Mouse (Mus musculus) lung, embryonic 16.5 days (tissue): ENCODE data around the gene Tldc2. TPM values are rescaled to one million over a fixed set of nuclear protein-coding genes. Genes with fewer than 3 reads are reported as not detected.

Source experiments
- ATAC-seq: fragments of 200-750 bp; cut with Nextera tagmentation; 2 replicates; pipeline ENCODE4 v1.8.0; 2017; ENCODE audit warnings: low read depth, mild to moderate bottlenecking, moderate library complexity
- H3K27ac ChIP-seq: fragments of 300-500 bp; sonication (generic); 2 replicates; pipeline ENCODE4 v1.5.1; 2014; ENCODE audit warnings: mild to moderate bottlenecking, control low read depth, low read length
- H3K27me3 ChIP-seq: fragments of 300-500 bp; sonication (generic); 2 replicates; pipeline ENCODE4 v1.6.1; 2014; ENCODE audit warnings: low read depth, low read length, mixed read lengths; ENCODE audit not compliant: control insufficient read depth, insufficient read depth
- H3K36me3 ChIP-seq: fragments of 300-500 bp; sonication (generic); 2 replicates; pipeline ENCODE4 v1.6.1; 2014; ENCODE audit warnings: low read length; ENCODE audit not compliant: control insufficient read depth, insufficient read depth
- H3K4me1 ChIP-seq: fragments of 300-500 bp; sonication (generic); replicated peaks from 2 replicates; pipeline ENCODE4 v1.6.1; 2014; ENCODE audit warnings: low read length, mixed read lengths; ENCODE audit not compliant: control insufficient read depth, insufficient read depth
- H3K4me2 ChIP-seq: fragments of 300-500 bp; sonication (generic); 2 replicates; pipeline ENCODE4 v1.6.1; 2014; ENCODE audit warnings: low read depth, low read length, control low read depth
- H3K4me3 ChIP-seq: fragments of 300-500 bp; sonication (generic); 2 replicates; pipeline ENCODE4 v1.5.1; 2014; ENCODE audit warnings: mild to moderate bottlenecking, low read length, control low read depth
- H3K9ac ChIP-seq: fragments of 300-500 bp; sonication (generic); 2 replicates; pipeline ENCODE4 v1.6.1; 2014; ENCODE audit warnings: low read length, control low read depth
- H3K9me3 ChIP-seq: fragments of 300-500 bp; sonication (generic); 2 replicates; pipeline ENCODE4 v1.6.1; 2016; ENCODE audit warnings: low read length; ENCODE audit not compliant: control insufficient read depth
- WGBS: fragments of 180-500 bp; shearing (Covaris S2); extraction: QIAGEN DNeasy Blood & Tissue Kit; methylation state at CpG from one replicate; pipeline ENCODE4 v1.1.7; 2014; 5-methylcytosine and 5-hydroxymethylcytosine counted together
- polyA plus RNA-seq: library from polyadenylated mRNA; unstranded; fragments of >200 nt; fragmentation: Nextera tagmentation; extraction: Ambion mirVana; gene quantifications from 2 replicates; pipeline ENCODE4 v1.2.1, GENCODE M21; 2015

Gene Tldc2
- polyA plus RNA-seq, 1 experiment from 2014 or later, result not detected

- Histone ChIP-seq H3K27ac (peak overlapping the region; percentile 59), H3K4me1 (peaks cover 6% of the 10 kb centered on the region), H3K36me3 (peaks cover 39% of the 10 kb centered on the region), H3K4me2 (no peak overlapping the region), H3K9ac (no peak overlapping the region), H3K9me3 (peaks cover 3% of the 10 kb centered on the region; the same call in 1 of the 2 replicates), H3K4me3 (no peak overlapping the region), H3K27me3 (no peaks in the 10 kb centered on the region)
- peak; percentile 55; the same call in 1 of the 2 replicates for ATAC-seq
- 80% methylated on average over 13 of the region's 13 CpGs for WGBS
Observed at GRCm38 (mm10) chr2:157048395-157049181, 38.3 kb upstream of the Tldc2 start.

GRCm38 (mm10) chr2:157049831-157050243, 37.0 kb upstream of the Tldc2 start:
- Histone ChIP-seq H3K4me2 (no peak overlapping the region), H3K27ac (no peak overlapping the region), H3K27me3 (no peaks in the 10 kb centered on the region), H3K4me3 (no peak overlapping the region), H3K4me1 (peaks cover 12% of the 10 kb centered on the region), H3K9me3 (peaks cover 3% of the 10 kb centered on the region; the same call in 1 of the 2 replicates), H3K36me3 (peaks cover 30% of the 10 kb centered on the region), H3K9ac (no peak overlapping the region)
- ATAC-seq, result 0 out of 2 replicates have a peak, but pooled peaks have one; percentile 8
- 50% methylated on average over 8 of the region's 8 CpGs for WGBS

- H3K9ac ChIP-seq, result no peak overlapping the region
- H3K4me1 ChIP-seq, result peaks cover 22% of the 10 kb centered on the region
- no peak overlapping the region for H3K4me3 ChIP-seq
- no peaks in the 10 kb centered on the region for H3K27me3 ChIP-seq
- peaks cover 11% of the 10 kb centered on the region for H3K36me3 ChIP-seq
- no peak overlapping the region for H3K4me2 ChIP-seq
- no peaks in the 10 kb centered on the region for H3K9me3 ChIP-seq
- no peak for ATAC-seq
- 64% methylated on average over 8 of the region's 8 CpGs for WGBS
- H3K27ac ChIP-seq, result no peak overlapping the region
Observed at GRCm38 (mm10) chr2:157052448-157052847, 34.4 kb upstream of the Tldc2 start.

GRCm38 (mm10) chr2:157053124-157053523, 33.7 kb upstream of the Tldc2 start:
- no peak overlapping the region for H3K4me3 ChIP-seq
- no peak overlapping the region for H3K9ac ChIP-seq
- H3K4me2 ChIP-seq, result no peak overlapping the region
- H3K36me3 ChIP-seq, result peaks cover 11% of the 10 kb centered on the region
- 94% methylated on average over 5 of the region's 5 CpGs for WGBS
- no peaks in the 10 kb centered on the region for H3K27me3 ChIP-seq
- no peak overlapping the region for H3K27ac ChIP-seq
- peaks cover 27% of the 10 kb centered on the region for H3K4me1 ChIP-seq
- no peaks in the 10 kb centered on the region for H3K9me3 ChIP-seq
- no peak for ATAC-seq

GRCm38 (mm10) chr2:157053787-157054186, 33.1 kb upstream of the Tldc2 start:
- H3K4me2 ChIP-seq, result no peak overlapping the region
- peak overlapping the region; percentile 55; the same call in 1 of the 2 replicates for H3K27ac ChIP-seq
- no peak for ATAC-seq
- H3K9ac ChIP-seq, result no peak overlapping the region
- H3K27me3 ChIP-seq, result no peaks in the 10 kb centered on the region
- H3K4me3 ChIP-seq, result no peak overlapping the region
- peaks cover 11% of the 10 kb centered on the region for H3K36me3 ChIP-seq
- no peaks in the 10 kb centered on the region for H3K9me3 ChIP-seq
- peaks cover 32% of the 10 kb centered on the region for H3K4me1 ChIP-seq
- 75% methylated on average over 4 of the region's 4 CpGs for WGBS

GRCm38 (mm10) chr2:157054297-157054696, 32.6 kb upstream of the Tldc2 start:
- Histone ChIP-seq H3K4me2 (no peak overlapping the region), H3K9me3 (no peaks in the 10 kb centered on the region), H3K27ac (peak overlapping the region; percentile 90), H3K4me1 (peaks cover 34% of the 10 kb centered on the region), H3K27me3 (no peaks in the 10 kb centered on the region), H3K36me3 (peaks cover 11% of the 10 kb centered on the region), H3K9ac (no peak overlapping the region), H3K4me3 (no peak overlapping the region)
- peak; percentile 84 for ATAC-seq
- WGBS, result 58% methylated on average over 8 of the region's 8 CpGs

GRCm38 (mm10) chr2:157054816-157055215, 32.0 kb upstream of the Tldc2 start:
- Histone ChIP-seq H3K4me3 (no peak overlapping the region), H3K36me3 (peaks cover 12% of the 10 kb centered on the region), H3K27ac (peak overlapping the region; percentile 90), H3K9ac (peak overlapping the region; percentile 47), H3K4me2 (no peak overlapping the region), H3K4me1 (peaks cover 36% of the 10 kb centered on the region), H3K27me3 (no peaks in the 10 kb centered on the region), H3K9me3 (no peaks in the 10 kb centered on the region)
- 46% methylated on average over 5 of the region's 5 CpGs for WGBS
- ATAC-seq, result peak; percentile 52

GRCm38 (mm10) chr2:157055721-157056120, 31.1 kb upstream of the Tldc2 start:
- no peak for ATAC-seq
- Histone ChIP-seq H3K4me2 (no peak overlapping the region), H3K4me1 (peaks cover 36% of the 10 kb centered on the region), H3K4me3 (no peak overlapping the region), H3K27me3 (no peaks in the 10 kb centered on the region), H3K9ac (no peak overlapping the region), H3K36me3 (peaks cover 13% of the 10 kb centered on the region), H3K9me3 (no peaks in the 10 kb centered on the region), H3K27ac (peak overlapping the region; percentile 90)
- WGBS, result 86% methylated on average over 6 of the region's 6 CpGs

GRCm38 (mm10) chr2:157057186-157057585, 29.7 kb upstream of the Tldc2 start:
- no peaks in the 10 kb centered on the region for H3K9me3 ChIP-seq
- H3K36me3 ChIP-seq, result peaks cover 8% of the 10 kb centered on the region
- H3K27ac ChIP-seq, result no peak overlapping the region
- H3K4me3 ChIP-seq, result no peak overlapping the region
- WGBS, result 79% methylated on average over 3 of the region's 3 CpGs
- no peak for ATAC-seq
- H3K27me3 ChIP-seq, result no peaks in the 10 kb centered on the region
- H3K4me1 ChIP-seq, result peaks cover 38% of the 10 kb centered on the region
- H3K9ac ChIP-seq, result no peak overlapping the region
- H3K4me2 ChIP-seq, result no peak overlapping the region
